Mouse (Mus musculus) layer of hippocampus, adult 9-11 months (tissue): Measurements from ENCODE around the gene Tmem115.

ENCODE experiments used
- DNase-seq: peaks from one replicate; pipeline ENCODE4 v3.0.0; 2022

Gene Tmem115

GRCm38 (mm10) chr9:107575579-107576356 is 42.0 kb downstream of the Tmem115 start:
- DNase-seq, result no peak

- no peak for DNase-seq
Observed at GRCm38 (mm10) chr9:107576357-107577107, 42.8 kb downstream of the Tmem115 start, which contains the start of gene Hyal1. TSS of gene Hyal1 (plus strand) at chr9:107576927.

DNA sequence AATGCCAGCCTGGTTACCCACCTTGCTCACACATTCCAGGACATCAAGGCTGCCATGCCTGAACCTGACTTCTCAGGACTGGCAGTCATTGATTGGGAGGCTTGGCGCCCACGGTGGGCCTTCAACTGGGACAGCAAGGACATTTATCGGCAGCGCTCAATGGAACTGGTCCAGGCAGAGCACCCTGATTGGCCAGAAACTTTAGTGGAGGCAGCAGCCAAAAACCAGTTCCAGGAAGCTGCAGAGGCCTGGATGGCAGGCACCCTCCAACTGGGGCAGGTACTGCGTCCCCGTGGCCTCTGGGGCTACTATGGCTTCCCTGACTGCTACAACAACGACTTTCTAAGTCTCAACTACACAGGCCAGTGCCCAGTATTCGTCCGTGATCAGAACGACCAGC is 44.1 kb downstream of the Tmem115 start:
- DNase-seq, result no peak

- no peak for DNase-seq
Observed at GRCm38 (mm10) chr9:107578587-107578986, 44.8 kb downstream of the Tmem115 start, which contains the start of gene Naa80. TSS of gene Naa80 (plus strand) at chr9:107578887.

DNA sequence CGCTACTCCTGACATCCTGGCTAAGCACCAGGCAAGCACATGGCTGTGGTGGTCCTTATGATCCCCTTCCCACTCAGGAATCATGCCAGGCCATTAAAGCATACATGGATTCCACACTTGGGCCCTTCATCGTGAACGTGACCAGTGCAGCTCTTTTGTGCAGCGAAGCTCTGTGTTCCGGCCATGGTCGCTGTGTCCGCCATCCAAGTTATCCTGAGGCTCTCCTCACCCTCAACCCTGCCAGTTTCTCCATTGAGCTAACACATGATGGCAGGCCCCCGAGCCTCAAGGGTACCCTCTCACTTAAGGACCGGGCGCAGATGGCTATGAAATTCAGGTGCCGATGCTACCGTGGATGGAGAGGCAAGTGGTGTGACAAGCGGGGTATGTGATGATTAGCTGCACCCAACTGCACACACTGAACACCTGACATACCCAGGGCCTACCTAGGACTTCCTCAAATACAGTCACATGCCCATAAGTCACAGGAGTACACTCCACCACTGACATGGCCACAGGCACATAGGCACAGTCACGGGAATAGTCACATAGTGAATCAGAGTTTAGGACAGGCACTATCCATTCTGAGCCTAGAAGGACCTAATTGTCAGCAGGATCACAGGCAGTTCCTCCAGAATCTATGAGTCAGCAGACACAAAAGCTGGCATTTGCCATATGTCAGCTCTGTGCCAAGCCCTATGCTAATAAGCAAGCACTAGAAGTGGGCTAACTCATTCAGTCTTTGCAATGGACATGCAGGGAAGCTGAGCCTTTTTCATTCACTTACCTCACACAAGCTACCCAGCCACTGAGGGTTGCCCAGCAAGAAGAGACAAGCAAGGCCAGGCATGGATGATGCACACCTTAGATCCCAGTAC is 45.5 kb downstream of the Tmem115 start:
- DNase-seq, result peak; percentile 71

DNA sequence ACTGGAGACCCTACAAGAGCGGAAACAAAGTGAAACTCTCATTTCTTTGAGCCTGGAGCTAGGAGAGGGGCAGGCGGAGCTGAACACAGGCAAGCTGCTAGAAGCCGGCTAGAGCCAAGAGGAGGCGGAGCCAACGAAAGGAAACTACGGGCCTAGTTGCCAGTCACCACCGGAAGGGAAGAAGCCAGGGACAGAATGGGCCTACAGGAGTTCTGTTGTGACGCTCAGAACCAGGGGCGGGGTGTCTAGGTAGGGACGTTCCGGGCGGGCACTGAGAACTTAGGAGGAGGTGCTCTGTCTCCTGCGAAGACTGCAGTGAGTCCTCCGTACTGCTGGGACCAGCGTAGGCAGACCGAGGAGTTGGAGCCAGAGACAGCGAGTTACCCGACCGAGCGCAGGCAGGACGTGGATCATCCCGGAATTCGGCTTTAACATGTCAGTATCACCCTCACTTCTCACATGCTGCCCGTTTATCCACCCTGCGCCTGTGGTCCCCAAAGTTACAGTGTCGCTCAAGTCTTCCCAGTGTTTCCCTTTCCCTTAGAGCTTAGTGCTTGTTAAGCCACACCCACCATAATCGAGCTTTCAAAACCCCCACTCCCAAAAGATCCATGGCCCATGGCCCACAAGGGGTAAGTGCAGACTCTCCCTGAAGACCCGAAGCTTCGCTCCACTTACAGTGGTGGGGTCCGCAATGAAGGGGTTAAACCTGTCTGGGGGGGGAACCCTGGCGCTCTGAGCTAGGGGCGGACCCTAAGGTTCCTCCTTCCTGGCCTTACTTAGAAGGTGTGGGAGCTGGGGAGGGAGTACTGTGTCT is 47.0 kb downstream of the Tmem115 start, which contains the start of gene Hyal3:
TSS of gene Hyal3 (plus strand) at position 318 of the 817 bp plus-strand sequence.
- peak; percentile 93 for DNase-seq

- no peak for DNase-seq
Observed at GRCm38 (mm10) chr9:107581584-107581983, 47.8 kb downstream of the Tmem115 start.

- DNase-seq, result no peak
Observed at GRCm38 (mm10) chr9:107582509-107583062, 48.8 kb downstream of the Tmem115 start.

- DNase-seq, result no peak
Observed at GRCm38 (mm10) chr9:107583174-107583573, 49.4 kb downstream of the Tmem115 start.

DNA sequence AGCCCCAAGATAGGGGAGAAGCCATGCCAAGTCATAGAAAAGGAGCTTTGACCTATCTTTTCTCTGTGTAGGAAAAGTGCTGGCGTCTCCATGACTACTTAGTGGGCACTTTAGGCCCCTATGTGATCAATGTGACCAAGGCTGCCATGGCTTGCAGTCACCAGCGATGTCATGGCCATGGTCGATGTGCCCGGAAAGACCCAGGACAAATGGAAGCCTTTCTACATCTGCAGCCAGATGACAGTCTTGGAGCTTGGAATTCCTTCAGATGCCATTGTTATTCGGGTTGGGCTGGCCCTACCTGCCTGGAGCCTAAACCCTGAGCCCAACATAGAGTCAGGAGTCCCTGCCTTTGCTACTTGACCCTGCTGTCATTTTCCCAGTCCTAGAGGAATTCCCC is 52.8 kb downstream of the Tmem115 start:
- DNase-seq, result no peak

GRCm38 (mm10) chr9:107586974-107587832 is 53.5 kb downstream of the Tmem115 start, which contains the start of gene Ifrd2:
TSS of gene Ifrd2 (plus strand) at chr9:107587642.
- peak; percentile 99 for DNase-seq

GRCm38 (mm10) chr9:107587833-107588639 is 54.3 kb downstream of the Tmem115 start:
- DNase-seq, result no peak
